Mouse (Mus musculus): ENCODE measurements around the gene Fgf15.

DNA sequence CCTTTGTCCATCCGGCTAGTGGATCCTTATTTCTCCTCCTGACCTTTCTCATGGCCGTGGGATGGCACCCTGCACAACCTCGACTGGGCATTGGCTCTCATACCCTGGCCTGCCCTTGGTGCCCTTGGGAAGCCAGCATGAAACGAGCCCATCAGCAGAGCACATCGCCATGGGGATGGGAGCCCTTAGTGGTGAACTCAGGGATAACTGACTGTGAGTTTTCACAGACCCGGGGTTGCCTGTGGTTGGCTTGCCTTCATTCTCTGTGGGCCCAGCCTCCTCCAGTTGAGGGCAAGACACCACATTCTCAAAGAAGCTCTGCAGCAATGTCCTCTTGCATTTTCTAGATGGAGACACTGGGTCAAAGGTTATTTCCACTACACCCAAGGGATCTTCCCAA, 4.0 kb upstream of the Fgf15 start:
- TF ChIP-seq GATA1 (IDR thresholded peaks at IDR 0.05; ENCODE audit: borderline replicate concordance, low read length) (no peak), FLI1 (IDR thresholded peaks at IDR 0.05; ENCODE audit: low read length) (no peak)

All from megakaryocyte, embryonic 14.5 days (primary cell).